Mouse (Mus musculus) liver, postnatal 0 days (tissue): ENCODE results near the gene Abraxas2.

ENCODE experiments used
- CTCF ChIP-seq: sonication (generic); IDR thresholded peaks from 2 replicates; pipeline ENCODE4 v1.5.1; 2016; ENCODE audit warnings: antibody characterized with exemption, low read depth
- EP300 ChIP-seq: IDR thresholded peaks from 2 replicates; pipeline ENCODE4 v1.6.1; 2016; ENCODE audit warnings: antibody characterized with exemption, low read depth, mild to moderate bottlenecking

DNA sequence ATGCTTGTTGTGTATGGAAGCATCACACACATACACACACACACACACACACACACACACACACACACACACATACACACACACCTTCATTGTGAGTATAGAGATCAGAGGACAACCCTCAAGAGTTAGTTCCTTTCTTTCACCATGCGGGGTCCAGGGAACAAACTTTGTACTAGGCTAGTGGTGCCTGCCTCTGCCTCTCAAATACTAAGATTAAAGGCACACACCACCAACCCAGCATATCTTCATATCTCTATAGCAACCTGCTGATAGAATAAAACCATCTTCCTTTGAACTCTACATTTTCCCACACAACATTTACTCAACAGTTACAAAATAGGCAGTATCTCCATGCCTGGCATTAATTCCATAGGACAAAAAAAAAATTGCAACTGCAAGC, 2.9 kb upstream of the Abraxas2 start:
- TF ChIP-seq CTCF (no peak), EP300 (no peak)
